Mouse (Mus musculus) heart, embryonic 12.5 days (tissue): Measurements from ENCODE around the gene Acrv1. TPM values are rescaled to one million over a fixed set of nuclear protein-coding genes. Genes with fewer than 3 reads are reported as not detected.

Experiments
- polyA plus RNA-seq: library from polyadenylated mRNA; unstranded; fragments of >200 nt; fragmentation: Nextera tagmentation; extraction: Ambion mirVana; gene quantifications from 2 replicates; pipeline ENCODE4 v1.2.1, GENCODE M21; 2016

Acrv1 gene
- polyA plus RNA-seq, 1 experiment from 2014 or later, result not detected

Other genes starting within 250 kb of the Acrv1 start
- gene Gm9513, start 217.6 kb upstream of the Acrv1 start, polyA plus RNA-seq, result not detected in 2 replicates
- gene Gm5615, start 151.3 kb upstream of the Acrv1 start, polyA plus RNA-seq, result not detected in 2 replicates
- gene Gm17689, start 110.6 kb upstream of the Acrv1 start, polyA plus RNA-seq, result not detected in 2 replicates
- gene A630095E13Rik, start 49.8 kb upstream of the Acrv1 start, polyA plus RNA-seq, result not detected in 2 replicates
- 25.8 and 27.3 TPM in 2 replicates for gene Chek1, start 33.8 kb downstream of the Acrv1 start, polyA plus RNA-seq
- gene Stt3a, start 74.5 kb downstream of the Acrv1 start, polyA plus RNA-seq, result 174 and 184 TPM in 2 replicates
- 81.5 and 81.7 TPM in 2 replicates for gene Ei24, start 104.2 kb downstream of the Acrv1 start, polyA plus RNA-seq
- gene Fez1, start 128.6 kb downstream of the Acrv1 start, polyA plus RNA-seq, result 1.5 and 2.0 TPM in 2 replicates